Mouse (Mus musculus): ENCODE results near the gene Foxp3.
A peak's percentile ranks its signal among the peaks of the same experiment; 100 is the strongest.

Foxp3 gene

GRCm38 (mm10) chrX:7573176-7574086 is at the start of gene Foxp3:
TSS of gene Foxp3 (plus strand) at chrX:7573644.
- DNase-seq (ENCODE audit: low spot score): peak; percentile 10

DNA sequence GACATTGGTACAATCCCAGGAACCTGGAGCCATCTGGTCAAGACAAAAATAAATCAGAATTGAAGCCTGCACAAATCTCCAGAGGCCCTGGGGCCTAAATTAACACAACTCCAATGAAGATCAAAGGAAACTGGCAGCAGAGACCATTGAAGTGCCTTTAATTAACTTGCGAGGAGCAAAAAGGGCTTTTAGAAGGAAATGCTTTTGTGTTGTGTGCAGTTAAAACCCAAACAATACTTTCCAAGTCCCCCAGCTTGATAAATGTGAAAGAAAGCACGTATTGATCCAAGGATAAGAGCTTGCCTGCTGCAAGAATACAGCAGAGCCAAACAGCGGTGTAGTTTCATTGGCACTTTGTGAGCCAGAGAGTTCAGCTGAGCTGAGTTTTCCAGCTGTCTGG is 48.5 kb upstream of the Foxp3 start:
- DNase-seq (ENCODE audit: low spot score): no peak

- no peak for DNase-seq (ENCODE audit: low spot score)
Observed at GRCm38 (mm10) chrX:7553474-7553873, 20.0 kb upstream of the Foxp3 start.

DNA sequence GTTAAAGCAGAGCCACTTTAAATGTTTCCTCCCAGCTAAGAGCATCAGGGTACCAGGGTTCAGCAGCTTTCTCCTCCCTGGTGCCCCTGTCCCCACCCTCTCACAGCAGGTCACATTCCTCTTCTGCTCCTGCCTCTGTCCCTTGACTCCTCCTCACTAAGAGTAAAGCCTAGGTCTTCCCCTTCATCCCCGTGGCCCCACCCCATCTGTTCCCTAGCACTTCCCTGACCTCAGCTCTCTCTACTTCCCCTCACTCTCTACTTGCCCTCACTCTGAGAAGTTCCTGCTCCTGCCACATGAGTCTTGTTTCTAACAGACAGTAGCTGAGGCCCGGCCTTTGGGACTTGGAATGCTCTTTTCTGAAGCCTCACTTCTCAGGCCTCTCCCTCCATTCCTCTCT is 10.4 kb upstream of the Foxp3 start:
- no peak for DNase-seq (ENCODE audit: low spot score)

DNA sequence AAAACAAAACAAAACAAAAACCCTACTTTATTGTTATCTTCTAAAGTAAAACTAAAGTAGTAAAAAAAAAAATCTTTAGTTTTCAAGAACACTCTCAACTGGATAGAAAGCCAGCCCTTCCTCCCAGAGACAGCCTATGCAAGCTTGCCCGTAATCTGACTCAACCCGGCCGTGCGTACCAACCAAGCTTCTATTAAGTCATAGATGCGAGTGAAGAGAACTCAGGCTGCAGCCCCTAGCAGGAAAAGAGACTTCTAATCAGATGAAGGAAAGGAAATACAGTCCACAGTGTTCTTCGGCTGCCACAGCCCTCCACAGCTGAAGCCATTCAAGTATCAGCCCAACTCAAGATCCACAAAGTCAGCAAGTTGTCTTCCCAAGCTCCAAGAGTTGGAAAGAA is 7.1 kb upstream of the Foxp3 start:
- no peak for DNase-seq (ENCODE audit: low spot score)

- no peak for DNase-seq (ENCODE audit: low spot score)
Observed at GRCm38 (mm10) chrX:7567491-7567890, 6.0 kb upstream of the Foxp3 start.

GRCm38 (mm10) chrX:7570481-7571175 is 2.8 kb upstream of the Foxp3 start:
- no peak for DNase-seq (ENCODE audit: low spot score)

DNA sequence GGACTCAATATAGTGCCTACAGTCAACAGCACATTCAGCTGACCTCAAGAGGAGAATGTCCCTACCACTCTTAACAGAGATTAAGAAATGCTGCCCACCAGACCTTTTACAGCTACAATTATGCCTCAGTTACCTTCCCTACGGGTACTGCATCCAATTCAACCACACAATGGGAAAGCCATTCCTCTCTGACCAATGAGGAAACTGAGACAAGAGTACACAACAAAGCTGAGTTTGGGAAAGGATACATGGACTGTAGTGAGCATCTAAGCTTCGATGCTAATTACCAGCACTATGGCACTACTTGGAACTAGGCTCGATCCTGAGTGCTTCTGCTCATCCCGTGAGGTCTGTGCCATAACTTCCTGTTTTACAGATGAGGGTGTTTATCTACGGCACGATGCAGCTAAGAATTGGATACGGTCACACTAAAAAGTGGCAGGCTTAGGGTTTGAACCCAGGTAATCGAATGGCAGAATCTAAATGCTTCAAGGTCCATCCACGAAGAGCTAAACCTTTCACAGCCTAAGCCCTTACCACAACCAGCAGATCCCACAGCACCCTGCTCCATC is 1.8 kb upstream of the Foxp3 start:
- no peak for DNase-seq (ENCODE audit: low spot score)

DNA sequence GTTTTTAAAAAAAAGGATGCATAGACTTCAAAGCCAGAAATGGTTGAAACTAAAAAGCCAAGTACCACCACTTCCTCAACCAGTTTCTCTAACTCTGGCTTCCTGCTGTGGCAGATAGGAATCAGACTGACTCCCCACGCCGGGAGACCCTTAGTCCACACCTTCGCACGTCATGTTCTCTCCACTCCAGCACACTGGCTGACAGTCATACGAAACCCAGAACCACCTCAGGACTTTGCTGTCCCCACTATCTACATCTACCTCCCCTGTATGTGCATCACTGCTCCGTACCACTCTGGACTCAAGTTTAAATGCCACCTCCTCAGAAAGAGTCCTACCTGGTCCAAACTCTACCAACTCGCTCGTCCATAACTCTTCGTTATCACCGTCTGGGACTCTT is 978 bp upstream of the Foxp3 start:
- DNase-seq (ENCODE audit: low spot score): no peak

- DNase-seq (ENCODE audit: low spot score): peak; percentile 94
Observed at GRCm38 (mm10) chrX:7574087-7574884, 842 bp downstream of the Foxp3 start, which contains the start of gene Ppp1r3f. TSS of gene Ppp1r3f (minus strand) at chrX:7574283.

- DNase-seq (ENCODE audit: low spot score): no peak
Observed at GRCm38 (mm10) chrX:7574885-7575231, 1.4 kb downstream of the Foxp3 start.

DNA sequence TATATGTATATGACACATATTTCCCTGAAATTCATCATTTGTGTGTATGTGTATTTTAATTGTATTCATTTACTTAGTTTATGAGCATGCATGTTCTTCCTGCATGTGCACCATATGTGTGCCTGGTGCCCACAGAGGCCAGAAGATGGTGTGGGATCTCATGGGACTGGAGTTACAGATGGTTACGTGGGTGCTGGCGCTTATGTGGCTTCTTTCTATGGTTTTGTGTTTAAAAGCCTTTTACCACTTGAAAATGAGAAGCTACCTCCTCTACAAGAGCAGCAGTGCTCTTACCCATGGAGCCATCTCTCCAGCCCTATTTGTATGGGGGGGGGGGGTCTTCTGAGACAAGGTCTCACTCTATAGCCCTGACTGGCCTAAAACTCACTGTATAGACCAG is 7.7 kb downstream of the Foxp3 start:
- DNase-seq (ENCODE audit: low spot score): no peak

DNA sequence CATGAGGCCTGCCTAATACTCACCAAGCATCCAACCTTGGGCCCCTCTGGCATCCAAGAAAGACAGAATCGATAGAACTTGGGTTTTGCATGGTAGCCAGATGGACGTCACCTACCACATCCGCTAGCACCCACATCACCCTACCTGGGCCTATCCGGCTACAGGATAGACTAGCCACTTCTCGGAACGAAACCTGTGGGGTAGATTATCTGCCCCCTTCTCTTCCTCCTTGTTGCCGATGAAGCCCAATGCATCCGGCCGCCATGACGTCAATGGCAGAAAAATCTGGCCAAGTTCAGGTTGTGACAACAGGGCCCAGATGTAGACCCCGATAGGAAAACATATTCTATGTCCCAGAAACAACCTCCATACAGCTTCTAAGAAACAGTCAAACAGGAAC is 10.4 kb downstream of the Foxp3 start:
- no peak for DNase-seq (ENCODE audit: low spot score)

DNA sequence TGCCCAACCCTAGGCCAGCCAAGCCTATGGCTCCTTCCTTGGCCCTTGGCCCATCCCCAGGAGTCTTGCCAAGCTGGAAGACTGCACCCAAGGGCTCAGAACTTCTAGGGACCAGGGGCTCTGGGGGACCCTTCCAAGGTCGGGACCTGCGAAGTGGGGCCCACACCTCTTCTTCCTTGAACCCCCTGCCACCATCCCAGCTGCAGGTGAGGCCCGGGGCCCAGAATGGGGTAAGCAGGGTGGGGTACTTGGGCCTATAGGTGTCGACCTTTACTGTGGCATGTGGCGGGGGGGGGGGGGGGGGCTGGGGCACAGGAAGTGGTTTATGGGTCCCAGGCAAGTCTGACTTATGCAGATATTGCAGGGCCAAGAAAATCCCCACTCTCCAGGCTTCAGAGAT is 12.9 kb downstream of the Foxp3 start:
- no peak for DNase-seq (ENCODE audit: low spot score)

GRCm38 (mm10) chrX:7595371-7595770 is 21.9 kb downstream of the Foxp3 start:
- no peak for DNase-seq (ENCODE audit: low spot score)

GRCm38 (mm10) chrX:7604004-7604403 is 30.6 kb downstream of the Foxp3 start:
- DNase-seq (ENCODE audit: low spot score): no peak

- peak; percentile 72 for DNase-seq (ENCODE audit: low spot score)
Observed at GRCm38 (mm10) chrX:7604879-7605574, 31.6 kb downstream of the Foxp3 start, which contains the start of gene Ccdc22. TSS of gene Ccdc22 (minus strand) at chrX:7605517.

DNA sequence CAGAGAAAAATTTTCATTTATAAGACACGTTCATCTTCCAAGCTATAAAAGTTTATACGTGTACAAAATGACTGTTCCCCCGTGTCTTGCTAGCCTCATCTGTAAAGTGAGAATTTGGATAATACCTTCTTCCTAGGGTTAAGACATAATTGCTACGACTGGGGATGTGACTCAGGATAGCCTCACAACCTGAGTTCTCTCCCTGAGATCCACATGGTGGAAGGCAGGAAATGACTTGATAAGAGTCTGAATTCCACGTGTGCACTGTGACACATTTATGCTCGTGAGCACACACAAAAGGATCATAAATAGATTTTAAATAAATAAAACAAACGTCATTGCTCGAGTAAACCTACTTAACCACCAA is 32.1 kb downstream of the Foxp3 start:
- DNase-seq (ENCODE audit: low spot score): no peak

DNA sequence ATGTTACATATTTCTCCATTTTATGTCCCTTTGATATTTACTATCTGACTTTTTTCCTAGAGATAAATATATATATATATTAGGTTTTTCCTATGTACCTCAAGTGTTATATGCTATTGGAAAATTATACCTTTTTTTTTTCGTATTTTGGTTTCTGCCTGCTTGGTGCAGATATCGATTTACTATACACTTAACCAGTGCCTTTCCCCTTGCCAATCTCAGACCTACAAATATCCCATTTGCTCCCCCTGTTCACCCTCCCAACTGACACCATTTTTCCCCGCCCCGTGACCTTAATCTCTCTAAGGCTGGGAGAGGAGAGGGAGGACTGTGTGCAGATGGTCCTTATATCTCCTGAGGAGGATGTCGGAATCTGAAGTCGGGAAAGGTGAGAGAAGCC is 33.3 kb downstream of the Foxp3 start, which contains the start of gene Cacna1f:
Cacna1f (plus strand) TSS at position 301 of the 400 bp plus-strand sequence.
- DNase-seq (ENCODE audit: low spot score): no peak

GRCm38 (mm10) chrX:7610035-7610434 is 36.6 kb downstream of the Foxp3 start:
- DNase-seq (ENCODE audit: low spot score): no peak

DNA sequence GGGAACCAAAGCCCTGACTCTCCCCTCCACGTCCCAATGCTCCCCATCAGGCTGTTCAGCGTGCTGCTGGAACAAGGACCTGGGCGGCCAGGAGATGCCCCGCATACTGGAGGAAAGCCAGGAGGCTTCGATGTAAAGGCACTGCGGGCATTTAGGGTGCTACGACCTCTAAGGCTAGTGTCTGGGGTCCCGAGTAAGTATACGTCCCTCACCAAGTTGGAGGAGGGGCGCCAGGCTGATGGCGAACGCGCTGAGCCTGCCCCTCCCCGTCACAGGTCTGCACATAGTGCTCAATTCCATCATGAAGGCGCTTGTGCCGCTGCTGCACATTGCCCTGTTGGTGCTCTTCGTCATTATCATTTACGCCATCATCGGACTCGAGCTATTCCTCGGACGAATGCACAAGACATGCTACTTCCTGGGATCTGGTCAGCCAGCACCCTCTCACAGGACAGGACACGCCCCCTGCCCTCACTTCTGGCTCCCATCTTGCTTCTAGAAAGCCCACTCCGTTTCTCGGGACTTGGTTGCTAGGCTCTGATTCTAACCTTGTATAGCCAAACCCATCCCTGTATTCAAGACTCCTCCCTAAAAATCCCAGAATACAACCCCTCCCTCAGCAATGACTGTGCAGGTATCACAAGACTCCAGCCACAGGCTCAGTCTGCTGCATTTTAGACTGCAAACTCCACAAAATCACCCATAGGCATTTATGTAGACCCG is 37.3 kb downstream of the Foxp3 start:
- no peak for DNase-seq (ENCODE audit: low spot score)
